Mouse (Mus musculus) heart, postnatal 0 days (tissue): ENCODE measurements around the gene Hcfc1. TPM values are rescaled to one million over a fixed set of nuclear protein-coding genes. Genes with fewer than 3 reads are reported as not detected.

Experiments
- ATAC-seq: fragments of 200-750 bp; cut with Nextera tagmentation; 2 replicates; pipeline ENCODE4 v1.8.0; 2017; ENCODE audit warnings: low read depth, moderate number of reproducible peaks, moderate library complexity; ENCODE audit not compliant: insufficient read depth
- DNase-seq: peaks from one replicate; pipeline ENCODE4 v3.0.0-alpha.2; 2016; ENCODE audit warnings: low spot score
- H3K27ac ChIP-seq: fragments of 300-500 bp; sonication (generic); 2 replicates; pipeline ENCODE4 v1.5.1; 2014; ENCODE audit warnings: low read depth, mild to moderate bottlenecking
- H3K27me3 ChIP-seq: fragments of 300-500 bp; sonication (generic); 2 replicates; pipeline ENCODE4 v1.6.1; 2014; ENCODE audit warnings: low read length, mixed read lengths; ENCODE audit not compliant: control insufficient read depth, insufficient read depth
- H3K36me3 ChIP-seq: fragments of 300-500 bp; sonication (generic); replicated peaks from 2 replicates; pipeline ENCODE4 v1.6.1; 2014; ENCODE audit warnings: low read length, mixed read lengths; ENCODE audit not compliant: control insufficient read depth, insufficient read depth
- H3K4me1 ChIP-seq: fragments of 300-500 bp; sonication (generic); 2 replicates; pipeline ENCODE4 v1.6.1; 2014; ENCODE audit warnings: antibody characterized with exemption; ENCODE audit not compliant: control insufficient read depth, insufficient read depth
- H3K4me2 ChIP-seq: fragments of 300-500 bp; sonication (generic); 2 replicates; pipeline ENCODE4 v1.6.1; 2014; ENCODE audit warnings: low read depth, mild to moderate bottlenecking, low read length, moderate library complexity
- H3K4me3 ChIP-seq: fragments of 300-500 bp; sonication (generic); 2 replicates; pipeline ENCODE4 v1.5.1; 2014; ENCODE audit warnings: low read depth, low read length
- H3K9ac ChIP-seq: fragments of 300-500 bp; sonication (generic); replicated peaks from 2 replicates; pipeline ENCODE4 v1.6.1; 2014; ENCODE audit warnings: low read depth, low read length, mixed read lengths
- H3K9me3 ChIP-seq: fragments of 300-500 bp; sonication (generic); replicated peaks from 2 replicates; pipeline ENCODE4 v1.6.1; 2016; ENCODE audit warnings: low read length; ENCODE audit not compliant: control insufficient read depth
- CTCF ChIP-seq: IDR thresholded peaks from 2 replicates; pipeline ENCODE4 v1.5.1; 2016; ENCODE audit warnings: antibody characterized with exemption, control low read depth, low read depth
- EP300 ChIP-seq: IDR thresholded peaks from 2 replicates; pipeline ENCODE4 v1.6.1; 2016; ENCODE audit warnings: antibody characterized with exemption, low read depth
- WGBS: fragments of 180-500 bp; shearing (Covaris S2); extraction: QIAGEN DNeasy Blood & Tissue Kit; methylation state at CpG from one replicate; pipeline ENCODE4 v1.1.7; 2014; 5-methylcytosine and 5-hydroxymethylcytosine counted together
- polyA plus RNA-seq: library from polyadenylated mRNA; unstranded; fragments of >200 nt; fragmentation: Nextera tagmentation; extraction: Ambion mirVana; gene quantifications from 2 replicates; pipeline ENCODE4 v1.2.1, GENCODE M21; 2015
- total RNA-seq: library from RNA; depleted of rRNA; stranded (reverse); fragments of >200 nt; gene quantifications from 2 replicates; pipeline ENCODE4 v1.2.3, GENCODE M21; 2014; ENCODE audit warnings: low replicate concordance

Gene Hcfc1
- total and polyA plus RNA-seq, 2 experiments from 2014 or later = 17.6 to 70.4 TPM

DNA sequence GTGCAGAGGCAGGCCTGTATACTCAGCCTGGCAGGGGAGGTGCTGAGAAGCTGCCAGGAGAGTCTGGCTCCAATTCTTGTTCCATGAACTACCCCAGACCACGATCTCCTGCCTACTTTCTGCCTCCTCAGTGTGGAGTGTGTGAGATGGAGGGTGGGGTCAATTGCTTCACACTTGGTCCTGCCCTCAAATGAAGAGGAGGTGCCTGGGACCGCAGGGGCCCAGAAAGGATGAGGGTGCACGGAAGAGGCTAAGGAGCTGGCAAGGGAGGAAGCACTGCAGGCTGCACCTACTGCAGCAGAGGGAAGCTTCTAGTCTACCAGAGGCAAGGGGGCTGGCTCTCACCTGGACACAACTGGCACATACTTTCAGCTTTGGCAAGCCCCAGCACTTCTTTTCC lies 1.8 kb downstream of the Hcfc1 start:
- ATAC-seq = no peak
- no peak for TF ChIP-seq EP300
- TF ChIP-seq CTCF = no peak
- H3K36me3 ChIP-seq = peaks cover 3% of the 10 kb centered on the region
- H3K4me1 ChIP-seq = peaks cover 13% of the 10 kb centered on the region
- 33% methylated on average over 3 of the region's 3 CpGs for WGBS
- no peak for DNase-seq
- H3K9me3 ChIP-seq = no peaks in the 10 kb centered on the region
- H3K9ac ChIP-seq = peak overlapping the region; percentile 26; the same call in 1 of the 2 replicates
- no peak overlapping the region for H3K27ac ChIP-seq
- no peaks in the 10 kb centered on the region for H3K27me3 ChIP-seq
- peak overlapping the region; percentile 66 for H3K4me2 ChIP-seq
- peak overlapping the region; percentile 69 for H3K4me3 ChIP-seq

- Histone ChIP-seq H3K4me1 (no peaks in the 10 kb centered on the region), H3K4me2 (no peak overlapping the region), H3K27ac (no peak overlapping the region), H3K9ac (no peak overlapping the region), H3K27me3 (no peaks in the 10 kb centered on the region), H3K4me3 (no peak overlapping the region), H3K9me3 (no peaks in the 10 kb centered on the region), H3K36me3 (peaks cover 89% of the 10 kb centered on the region)
- no peak for TF ChIP-seq CTCF
- no peak for TF ChIP-seq EP300
- 78% methylated on average over 6 of the region's 6 CpGs for WGBS
- DNase-seq = no peak
- no peak for ATAC-seq
Observed at GRCm38 (mm10) chrX:73954988-73955387, 11.2 kb downstream of the Hcfc1 start.

- 77% methylated on average over 5 of the region's 5 CpGs for WGBS
Observed at GRCm38 (mm10) chrX:73952603-73953002, 13.6 kb downstream of the Hcfc1 start.

DNA sequence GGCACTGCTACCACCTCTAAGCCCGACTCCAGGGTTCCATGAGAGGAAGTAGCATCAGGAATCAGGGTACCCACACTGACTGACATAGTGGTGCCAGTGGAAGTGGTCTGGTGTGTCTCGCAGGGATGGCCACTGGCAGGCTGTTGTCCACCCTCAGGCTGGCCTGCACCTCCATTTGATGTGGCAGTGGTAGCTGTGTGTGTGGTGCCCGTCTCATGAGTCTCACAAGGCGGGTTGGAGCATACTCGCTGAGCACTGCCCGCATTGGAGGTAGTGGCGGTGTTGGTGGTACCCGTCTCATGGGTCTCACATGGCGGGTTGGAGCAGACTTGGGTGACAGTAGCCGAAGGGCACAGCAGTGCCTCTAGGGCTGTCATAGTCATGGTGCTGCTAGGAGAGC lies 16.8 kb downstream of the Hcfc1 start:
- Histone ChIP-seq H3K9ac (no peak overlapping the region), H3K4me2 (no peak overlapping the region), H3K27ac (no peak overlapping the region), H3K4me1 (no peaks in the 10 kb centered on the region), H3K9me3 (no peaks in the 10 kb centered on the region), H3K27me3 (no peaks in the 10 kb centered on the region), H3K4me3 (no peak overlapping the region), H3K36me3 (peaks cover 94% of the 10 kb centered on the region)
- DNase-seq (no peak), ATAC-seq (no peak)
- no peak for TF ChIP-seq EP300
- TF ChIP-seq CTCF = no peak
- WGBS = 90% methylated on average over 10 of the region's 10 CpGs

More at GRCm38 (mm10) chrX:73952603-73953002, 13.6 kb downstream of the Hcfc1 start:
- no peak for DNase-seq
- Histone ChIP-seq H3K4me2 (no peak overlapping the region), H3K27ac (no peak overlapping the region), H3K36me3 (peaks cover 88% of the 10 kb centered on the region), H3K4me3 (no peak overlapping the region), H3K4me1 (no peaks in the 10 kb centered on the region), H3K27me3 (no peaks in the 10 kb centered on the region), H3K9ac (no peak overlapping the region), H3K9me3 (no peaks in the 10 kb centered on the region)
- ATAC-seq = no peak
- TF ChIP-seq EP300 (no peak), CTCF (no peak)

DNA sequence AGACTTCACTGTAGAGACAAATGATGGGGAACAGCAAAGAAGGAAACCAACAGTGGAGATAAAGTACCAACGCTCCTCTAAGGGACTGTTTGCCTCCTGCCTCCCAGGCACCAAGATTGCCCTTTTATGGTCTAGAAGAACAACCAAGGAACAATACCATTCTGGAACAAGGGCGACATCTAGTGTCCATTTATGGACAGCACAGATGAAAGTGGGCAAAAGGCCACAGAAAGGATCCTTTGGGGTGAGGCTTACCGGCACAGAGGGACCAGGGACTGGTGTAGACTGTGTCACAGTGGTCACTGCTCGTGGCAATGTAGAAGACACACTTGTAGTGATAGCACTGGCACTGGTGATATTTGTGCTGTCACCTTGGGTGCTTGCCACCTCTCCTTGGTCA lies 17.5 kb downstream of the Hcfc1 start:
- Histone ChIP-seq H3K27ac (no peak overlapping the region), H3K9ac (no peak overlapping the region), H3K27me3 (no peaks in the 10 kb centered on the region), H3K36me3 (peaks cover 95% of the 10 kb centered on the region), H3K4me1 (no peaks in the 10 kb centered on the region), H3K4me3 (no peak overlapping the region), H3K9me3 (no peaks in the 10 kb centered on the region), H3K4me2 (no peak overlapping the region)
- TF ChIP-seq EP300 (no peak), CTCF (peak; percentile 74)
- 20% methylated on average over 4 of the region's 4 CpGs for WGBS
- DNase-seq (peak; percentile 61), ATAC-seq (peak; percentile 58)

DNA sequence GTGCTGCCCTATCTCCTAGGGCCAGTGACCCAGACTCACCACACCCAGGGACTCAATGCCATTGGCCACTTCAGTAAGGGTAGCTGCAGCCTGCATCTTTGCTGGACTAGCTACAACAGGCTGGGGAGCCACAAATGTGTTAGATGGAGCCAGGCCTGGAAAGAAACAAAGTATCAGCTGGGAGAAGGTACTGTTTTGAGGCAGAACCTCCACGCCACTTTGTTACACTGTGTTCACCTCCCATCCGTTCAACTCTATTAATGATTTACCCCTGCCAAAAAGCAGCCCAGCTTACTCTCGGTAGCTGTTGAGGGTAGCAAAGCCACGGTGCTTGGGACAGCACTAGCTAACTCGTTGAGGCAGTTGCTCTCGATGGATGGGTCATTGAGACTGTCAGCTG lies 19.3 kb downstream of the Hcfc1 start:
- Histone ChIP-seq H3K4me1 (no peaks in the 10 kb centered on the region), H3K36me3 (peaks cover 86% of the 10 kb centered on the region), H3K27ac (no peak overlapping the region), H3K27me3 (no peaks in the 10 kb centered on the region), H3K4me3 (no peak overlapping the region), H3K9ac (no peak overlapping the region), H3K9me3 (no peaks in the 10 kb centered on the region), H3K4me2 (no peak overlapping the region)
- WGBS = 81% methylated on average over 6 of the region's 6 CpGs
- no peak for TF ChIP-seq EP300
- no peak for TF ChIP-seq CTCF
- DNase-seq (no peak), ATAC-seq (no peak)
